Mouse (Mus musculus) hindbrain, embryonic 15.5 days (tissue): ENCODE data around the gene Zfp560. TPM values are rescaled to one million over a fixed set of nuclear protein-coding genes. Genes with fewer than 3 reads are reported as not detected.
"Not testable (repeated sequence)": the region's sequence is repeated elsewhere in the genome, so short reads cannot be mapped to it uniquely, and the experiment has no call there.

Experiments
- ATAC-seq: fragments of 200-750 bp; cut with Nextera tagmentation; 2 replicates; pipeline ENCODE4 v1.8.0; 2017; ENCODE audit warnings: low read depth, moderate number of reproducible peaks, moderate TSS enrichment; ENCODE audit not compliant: low FRiP score
- H3K27ac ChIP-seq: fragments of 300-500 bp; sonication (generic); replicated peaks from 2 replicates; pipeline ENCODE4 v1.5.1; 2015; ENCODE audit warnings: mild to moderate bottlenecking, inconsistent platforms
- H3K27me3 ChIP-seq: fragments of 300-500 bp; sonication (generic); 2 replicates; pipeline ENCODE4 v1.6.1; 2015; ENCODE audit warnings: control low read depth, inconsistent platforms
- H3K36me3 ChIP-seq: fragments of 300-500 bp; sonication (generic); 2 replicates; pipeline ENCODE4 v1.6.1; 2015; ENCODE audit warnings: control low read depth, inconsistent platforms
- H3K4me1 ChIP-seq: fragments of 300-500 bp; sonication (generic); replicated peaks from 2 replicates; pipeline ENCODE4 v1.6.1; 2015; ENCODE audit warnings: control low read depth, inconsistent platforms
- H3K4me2 ChIP-seq: fragments of 300-500 bp; sonication (generic); 2 replicates; pipeline ENCODE4 v1.6.1; 2015; ENCODE audit warnings: moderate library complexity, mild to moderate bottlenecking, inconsistent platforms
- H3K4me3 ChIP-seq: fragments of 300-500 bp; sonication (generic); 2 replicates; pipeline ENCODE4 v1.5.1; 2015; ENCODE audit warnings: mild to moderate bottlenecking, inconsistent platforms
- H3K9ac ChIP-seq: fragments of 300-500 bp; sonication (generic); 2 replicates; pipeline ENCODE4 v1.6.1; 2015; ENCODE audit warnings: inconsistent platforms
- H3K9me3 ChIP-seq: fragments of 300-500 bp; sonication (generic); 2 replicates; pipeline ENCODE4 v1.6.1; 2016; ENCODE audit warnings: control low read depth, inconsistent platforms
- WGBS: fragments of 180-500 bp; shearing (Covaris S2); methylation state at CpG from one replicate; pipeline ENCODE4 v1.1.7; 2015; 5-methylcytosine and 5-hydroxymethylcytosine counted together
- polyA plus RNA-seq: library from polyadenylated mRNA; unstranded; fragments of >200 nt; fragmentation: Nextera tagmentation; extraction: Ambion mirVana; gene quantifications from 2 replicates; pipeline ENCODE4 v1.2.1, GENCODE M21; 2015

Gene Zfp560
- 33.9 and 38.0 TPM in 2 replicates for polyA plus RNA-seq

DNA sequence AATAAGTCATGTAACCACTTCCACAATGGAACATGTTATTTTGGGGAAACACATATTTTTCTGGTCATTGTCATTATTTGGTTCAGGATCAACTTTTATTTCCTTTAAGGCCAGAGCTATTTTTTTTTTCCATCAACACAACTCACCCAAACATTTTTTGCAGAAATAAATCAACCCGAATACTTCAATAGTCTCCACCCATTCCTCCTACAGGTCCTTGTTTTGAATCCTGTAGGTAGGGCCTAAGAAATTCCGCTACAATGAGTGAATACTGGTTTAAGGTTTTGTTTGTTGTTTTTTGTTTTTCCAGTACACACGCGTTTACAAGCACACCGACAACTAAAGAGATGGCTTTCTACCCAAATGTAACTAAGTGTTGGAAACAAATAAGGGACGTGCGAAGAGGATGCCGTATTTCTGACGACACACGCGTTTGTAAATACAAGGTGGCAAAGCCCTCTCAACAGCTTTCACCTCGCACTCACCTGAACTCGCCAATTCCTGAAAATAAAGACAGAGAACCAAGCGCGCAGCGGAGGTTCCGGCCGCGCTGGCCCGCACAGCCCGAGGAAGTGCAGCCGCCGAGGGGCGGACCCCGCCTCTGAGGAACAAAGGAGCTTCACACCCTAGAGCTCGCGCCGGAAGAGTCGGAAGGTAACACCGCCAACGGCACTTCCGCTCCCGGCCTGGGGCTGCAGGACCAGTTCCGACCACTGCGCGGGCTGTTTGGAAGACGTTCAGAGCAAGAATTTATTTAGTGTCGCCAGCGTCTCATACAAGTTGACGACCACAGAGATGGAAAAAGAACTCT is at the start of gene Zfp560:
Gene Zfp560, minus strand, starts transcription at position 646 of the 811 bp plus-strand sequence.
- Histone ChIP-seq H3K36me3 (no peaks in the 10 kb centered on the region), H3K27ac (peak within 1 kb of the TSS; percentile 80), H3K9ac (peak within 1 kb of the TSS; percentile 48), H3K4me3 (peak within 1 kb of the TSS; percentile 66), H3K4me2 (peak within 1 kb of the TSS; percentile 68), H3K9me3 (no peaks in the 10 kb centered on the region), H3K27me3 (no peaks in the 10 kb centered on the region), H3K4me1 (peaks cover 20% of the 10 kb centered on the region)
- 2% methylated on average over 40 of the region's 40 CpGs for WGBS
- ATAC-seq, result peak; percentile 99

DNA sequence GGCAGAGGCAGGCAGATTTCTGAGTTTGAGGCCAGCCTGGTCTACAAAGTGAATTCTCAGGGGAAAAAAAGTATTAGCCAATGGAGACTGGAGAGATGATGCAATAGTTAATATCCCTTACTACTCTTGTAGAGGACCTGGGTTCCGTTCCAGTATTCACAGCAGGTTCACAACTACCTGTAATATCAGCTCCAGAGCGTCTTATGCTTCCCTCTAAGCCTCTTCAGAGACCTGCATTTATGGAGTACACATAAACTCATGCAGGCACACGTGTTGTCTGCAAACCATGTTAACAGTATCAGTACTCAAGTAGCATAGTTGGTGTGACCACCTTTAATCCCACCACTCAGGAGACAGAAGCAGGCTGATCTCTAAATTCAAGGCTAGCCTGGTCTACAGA is 45.0 kb upstream of the Zfp560 start:
- no peaks in the 10 kb centered on the region for H3K9me3 ChIP-seq
- H3K27ac ChIP-seq, result no peak overlapping the region
- ATAC-seq, result no peak
- H3K36me3 ChIP-seq, result peaks cover 6% of the 10 kb centered on the region
- no peak overlapping the region for H3K4me3 ChIP-seq
- H3K27me3 ChIP-seq, result no peaks in the 10 kb centered on the region
- H3K4me2 ChIP-seq, result no peak overlapping the region
- no peaks in the 10 kb centered on the region for H3K4me1 ChIP-seq
- no peak overlapping the region for H3K9ac ChIP-seq
- WGBS, result 86% methylated on average over 3 of the region's 3 CpGs

DNA sequence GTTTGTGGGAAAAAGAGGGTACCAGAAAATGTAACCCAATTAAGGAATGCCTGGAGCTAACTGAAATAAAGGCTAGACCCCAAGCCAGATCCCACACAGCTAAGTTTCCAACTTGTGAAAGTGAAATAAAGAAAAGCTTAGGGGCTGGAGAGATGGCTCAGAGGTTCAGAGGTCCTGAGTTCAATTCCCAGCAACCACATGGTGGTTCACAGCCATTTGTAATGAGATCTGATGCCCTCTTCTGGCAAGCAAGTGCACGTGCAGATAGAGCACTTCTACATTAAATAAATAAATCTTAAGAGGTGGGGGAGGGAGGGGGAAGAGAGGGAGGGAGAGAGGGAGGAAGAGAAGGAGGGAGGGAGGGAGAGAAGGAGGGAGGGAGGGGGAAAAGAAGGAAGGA is 26.5 kb upstream of the Zfp560 start:
- Histone ChIP-seq H3K36me3 (no peaks in the 10 kb centered on the region), H3K27me3 (no peaks in the 10 kb centered on the region), H3K4me1 (no peaks in the 10 kb centered on the region), H3K9ac (no peak overlapping the region), H3K4me3 (no peak overlapping the region), H3K27ac (no peak overlapping the region), H3K4me2 (no peak overlapping the region), H3K9me3 (no peaks in the 10 kb centered on the region)
- ATAC-seq, result no peak
- WGBS, result 18% methylated on average over 1 of the region's 1 CpGs

GRCm38 (mm10) chr9:20409319-20409718 is 24.3 kb upstream of the Zfp560 start:
- H3K9ac ChIP-seq, result no peak overlapping the region
- no peaks in the 10 kb centered on the region for H3K4me1 ChIP-seq
- H3K4me3 ChIP-seq, result no peak overlapping the region
- no peaks in the 10 kb centered on the region for H3K27me3 ChIP-seq
- no peak for ATAC-seq
- H3K4me2 ChIP-seq, result no peak overlapping the region
- no peaks in the 10 kb centered on the region for H3K9me3 ChIP-seq
- 92% methylated on average over 2 of the region's 2 CpGs for whole genome bisulfite sequencing
- H3K36me3 ChIP-seq, result no peaks in the 10 kb centered on the region
- H3K27ac ChIP-seq, result no peak overlapping the region

DNA sequence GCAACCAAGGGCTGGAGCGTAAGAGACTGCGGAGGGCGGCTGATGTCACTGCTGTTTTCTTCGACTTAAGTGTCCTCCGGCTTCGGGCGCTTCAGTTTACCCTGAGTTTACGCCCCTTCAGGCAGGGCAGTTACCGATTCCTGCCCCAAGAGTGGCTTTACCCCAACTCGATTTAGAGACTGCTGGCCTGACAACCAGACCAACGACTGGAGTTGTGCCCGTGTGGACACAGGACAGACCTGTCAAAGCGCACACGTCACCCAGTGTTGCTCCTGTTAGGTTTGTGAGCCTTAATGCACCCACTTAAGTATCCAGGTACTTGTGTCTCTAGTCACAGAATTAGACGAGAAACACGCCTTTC is 346 bp upstream of the Zfp560 start:
- WGBS, result 15% methylated on average over 16 of the region's 16 CpGs
- ATAC-seq, result no peak; the same call in 1 of the 2 replicates
- H3K4me3 ChIP-seq, result peak overlapping the region; percentile 66
- peak overlapping the region; percentile 48 for H3K9ac ChIP-seq
- H3K4me1 ChIP-seq, result peaks cover 20% of the 10 kb centered on the region
- H3K27me3 ChIP-seq, result no peaks in the 10 kb centered on the region
- H3K4me2 ChIP-seq, result peak overlapping the region; percentile 68
- H3K36me3 ChIP-seq, result no peaks in the 10 kb centered on the region
- no peaks in the 10 kb centered on the region for H3K9me3 ChIP-seq
- H3K27ac ChIP-seq, result peak overlapping the region; percentile 80

GRCm38 (mm10) chr9:20383659-20384058 is 1.3 kb downstream of the Zfp560 start:
- WGBS, result 90% methylated on average over 7 of the region's 7 CpGs
- H3K4me1 ChIP-seq, result peaks cover 20% of the 10 kb centered on the region
- ATAC-seq, result no peak
- peak overlapping the region; percentile 48; the same call in 1 of the 2 replicates for H3K9ac ChIP-seq
- peak overlapping the region; percentile 66 for H3K4me3 ChIP-seq
- H3K27me3 ChIP-seq, result no peaks in the 10 kb centered on the region
- H3K27ac ChIP-seq, result no peak overlapping the region
- H3K4me2 ChIP-seq, result peak overlapping the region; percentile 68
- H3K9me3 ChIP-seq, result no peaks in the 10 kb centered on the region
- H3K36me3 ChIP-seq, result no peaks in the 10 kb centered on the region

GRCm38 (mm10) chr9:20374712-20375111 is 10.3 kb downstream of the Zfp560 start:
- WGBS, result 98% methylated on average over 1 of the region's 1 CpGs
- Histone ChIP-seq H3K36me3 (0 out of 2 replicates have a peak, but pooled peaks cover 4% of the 10 kb centered on the region), H3K27me3 (no peaks in the 10 kb centered on the region), H3K27ac (no peak overlapping the region), H3K4me3 (no peak overlapping the region), H3K4me1 (no peaks in the 10 kb centered on the region), H3K9me3 (no peaks in the 10 kb centered on the region), H3K4me2 (no peak overlapping the region), H3K9ac (no peak overlapping the region)
- ATAC-seq, result no peak

GRCm38 (mm10) chr9:20367311-20367710 is 17.7 kb downstream of the Zfp560 start:
- Histone ChIP-seq H3K36me3 (peaks cover 30% of the 10 kb centered on the region), H3K27ac (no peak overlapping the region), H3K9me3 (peaks cover 7% of the 10 kb centered on the region), H3K4me1 (no peaks in the 10 kb centered on the region), H3K9ac (no peak overlapping the region), H3K27me3 (no peaks in the 10 kb centered on the region), H3K4me3 (no peak overlapping the region), H3K4me2 (no peak overlapping the region)
- 95% methylated on average over 2 of the region's 2 CpGs for WGBS
- ATAC-seq, result no peak

DNA sequence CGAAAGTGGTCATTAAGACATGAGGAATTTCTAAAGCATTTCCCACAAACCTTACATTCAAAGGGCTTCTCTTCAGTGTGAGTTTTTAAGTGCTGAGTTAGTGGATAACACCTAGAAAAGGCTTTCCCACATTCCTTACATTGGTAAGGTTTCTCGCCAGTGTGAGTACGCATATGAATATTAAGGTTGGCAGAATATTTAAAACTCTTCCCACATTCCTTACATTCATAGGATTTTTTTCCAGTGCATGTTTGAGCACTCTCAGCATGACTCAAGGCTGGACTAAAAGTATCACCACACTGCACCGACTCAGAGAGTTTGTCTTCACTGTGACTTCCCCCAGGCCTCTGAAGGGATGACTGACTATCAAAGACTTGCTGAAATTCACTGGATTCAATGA is 36.5 kb downstream of the Zfp560 start:
- Histone ChIP-seq H3K4me2 (no peak overlapping the region), H3K9me3 (no peaks in the 10 kb centered on the region; the same call in 1 of the 2 replicates), H3K36me3 (peaks cover 58% of the 10 kb centered on the region), H3K27me3 (no peaks in the 10 kb centered on the region), H3K9ac (no peak overlapping the region), H3K4me3 (no peak overlapping the region), H3K4me1 (no peaks in the 10 kb centered on the region), H3K27ac (no peak overlapping the region)
- no peak for ATAC-seq
- WGBS, result 88% methylated on average over 4 of the region's 4 CpGs

DNA sequence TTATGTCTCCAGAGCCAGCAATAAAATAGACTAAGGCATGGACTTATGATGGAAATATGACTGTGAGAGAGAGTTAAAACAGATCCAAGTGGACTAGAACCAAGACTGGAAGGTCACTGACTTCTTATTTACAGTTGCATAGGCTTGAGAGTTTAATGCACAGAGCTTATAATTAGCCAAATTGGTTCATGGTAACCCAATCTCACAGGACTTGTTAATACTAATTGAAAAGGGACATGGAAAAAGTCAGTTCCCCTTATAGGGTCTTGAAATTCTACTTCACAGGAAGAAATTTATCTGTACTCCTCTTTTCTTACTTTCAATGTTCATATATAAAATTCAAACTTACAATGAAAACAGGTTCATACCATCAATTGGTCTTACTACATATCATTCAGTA is 49.0 kb downstream of the Zfp560 start, which contains the start of gene Olfr18:
Gene Olfr18, minus strand, starts transcription at position 101 of the 400 bp plus-strand sequence.
- Histone ChIP-seq H3K36me3 (no peaks in the 10 kb centered on the region), H3K9me3 (no peaks in the 10 kb centered on the region), H3K27ac (no peak within 1 kb of the TSS), H3K4me3 (no peak within 1 kb of the TSS), H3K4me2 (no peak within 1 kb of the TSS), H3K9ac (no peak within 1 kb of the TSS), H3K27me3 (no peaks in the 10 kb centered on the region), H3K4me1 (no peaks in the 10 kb centered on the region)
- no peak for ATAC-seq

DNA sequence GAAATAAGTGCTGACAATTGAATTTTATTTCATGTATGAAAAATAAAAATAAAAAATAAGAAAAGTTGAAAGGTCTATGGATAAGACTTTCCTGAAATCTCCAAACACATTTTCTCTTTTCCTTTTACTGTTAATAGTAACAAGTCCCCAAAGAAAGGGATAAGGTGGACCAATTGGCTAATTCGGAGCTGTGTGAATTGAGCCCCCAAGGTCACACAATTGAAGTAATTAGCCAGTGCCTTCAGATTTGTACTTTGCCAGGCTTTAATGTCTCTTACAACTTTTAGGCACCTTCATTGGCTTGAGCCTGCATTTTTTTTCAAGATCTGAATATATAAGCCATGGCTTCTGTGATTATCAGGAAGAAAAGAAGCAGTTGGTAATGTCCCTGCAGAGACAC is 86.7 kb downstream of the Zfp560 start, which contains the start of gene Olfr873:
Gene Olfr873, plus strand, starts transcription at position 301 of the 400 bp plus-strand sequence.
- no peak within 1 kb of the TSS for H3K9ac ChIP-seq
- no peaks in the 10 kb centered on the region for H3K27me3 ChIP-seq
- H3K9me3 ChIP-seq, result no peaks in the 10 kb centered on the region
- WGBS, result 97% methylated on average over 1 of the region's 1 CpGs
- no peaks in the 10 kb centered on the region for H3K36me3 ChIP-seq
- H3K4me2 ChIP-seq, result no peak within 1 kb of the TSS
- no peaks in the 10 kb centered on the region for H3K4me1 ChIP-seq
- no peak within 1 kb of the TSS for H3K4me3 ChIP-seq
- ATAC-seq, result no peak
- H3K27ac ChIP-seq, result no peak within 1 kb of the TSS

- not testable (repeated sequence) for H3K36me3 ChIP-seq, ATAC-seq, H3K27me3 ChIP-seq, H3K4me1 ChIP-seq, H3K27ac ChIP-seq, H3K4me2 ChIP-seq, H3K9ac ChIP-seq, H3K4me3 ChIP-seq, H3K9me3 ChIP-seq
- 81% methylated on average over 5 of the region's 5 CpGs for WGBS
Measured at GRCm38 (mm10) chr9:20295562-20295961, 89.4 kb downstream of the Zfp560 start.
